Comparison of ENCODE assay signal across 6 mouse cellular contexts in genomic region chr13:108797620-108798019, GRCm38 (mm10).
DNase-seq lines count a peak whose midpoint lies in the region; ATAC-seq and TF ChIP-seq lines count a peak whose summit lies in the region.
"Not testable (repeated sequence)": the region's sequence is repeated elsewhere in the genome, so short reads cannot be mapped to it uniquely, and the experiment has no call there.

No protein-coding gene starts in this region.

- TF ChIP-seq CTCF in MEL (IDR thresholded peaks at IDR 0.05 in 2 of 3, conservative IDR thresholded peaks at IDR 0.05 in 1 of 3; ENCODE audit: control insufficient read depth in 1 of 3, insufficient read depth in 1 of 3, low read depth in 2 of 3, low read length in 3 of 3, poor library complexity in 1 of 3, severe bottlenecking in 1 of 3): peak in 1 of 3 experiments; percentile 42; a peak in 2 of 6 replicates
- peak; percentile 26; the same call in 1 of the 2 replicates for TF ChIP-seq CTCF in gastrocnemius, adult 2 months (IDR thresholded peaks at IDR 0.05)
- peak; percentile 14; the same call in 1 of the 2 replicates for TF ChIP-seq CTCF in hindbrain, postnatal 0 days (IDR thresholded peaks at IDR 0.05; ENCODE audit: low read depth)
- peak; percentile 33; the same call in 1 of the 2 replicates for TF ChIP-seq CTCF in kidney, postnatal 0 days (IDR thresholded peaks at IDR 0.05; ENCODE audit: low read depth)
- TF ChIP-seq CTCF in liver, embryonic 14.5 days (IDR thresholded peaks at IDR 0.05; ENCODE audit: low read depth): peak; percentile 20; the same call in 1 of the 2 replicates
- TF ChIP-seq CTCF in lung, postnatal 0 days (IDR thresholded peaks at IDR 0.05): peak; percentile 25; the same call in 1 of the 2 replicates

- WGBS in hindbrain, postnatal 0 days: 80% methylated on average over 3 of the region's 3 CpGs
- WGBS in kidney, postnatal 0 days: 82% methylated on average over 3 of the region's 3 CpGs
- 67% methylated on average over 3 of the region's 3 CpGs for WGBS in liver, embryonic 14.5 days (ENCODE audit: insufficient replicate concordance)
- WGBS in lung, postnatal 0 days: 83% methylated on average over 3 of the region's 3 CpGs

- not testable (repeated sequence) for TF ChIP-seq POLR2A in MEL (IDR thresholded peaks at IDR 0.05; ENCODE audit: control insufficient read depth in 1 of 2, insufficient read depth in 1 of 2, low read depth in 1 of 2, low read length in 2 of 2, poor library complexity in 1 of 2)

- DNase-seq in MEL (ENCODE audit: low read depth, low spot score); gastrocnemius, adult 2 months; hindbrain, postnatal 0 days (ENCODE audit: low spot score); kidney, postnatal 0 days (ENCODE audit: low spot score); liver, embryonic 14.5 days (ENCODE audit: low read depth in 3 of 3, low spot score in 3 of 3); lung, postnatal 0 days (ENCODE audit: low spot score): not testable (repeated sequence)

- TF ChIP-seq EP300 in MEL (IDR thresholded peaks at IDR 0.05; ENCODE audit: low read depth in 1 of 2, low read length in 2 of 2); liver, embryonic 14.5 days (IDR thresholded peaks at IDR 0.05; ENCODE audit: low read depth); lung, postnatal 0 days (IDR thresholded peaks at IDR 0.05): not testable (repeated sequence)

- not testable (repeated sequence) for H3K9me3 ChIP-seq in MEL (replicated peaks; ENCODE audit: insufficient read depth, low read length); hindbrain, postnatal 0 days (ENCODE audit: low read length); kidney, postnatal 0 days (replicated peaks; ENCODE audit: low read length); liver, embryonic 14.5 days (ENCODE audit: control insufficient read depth, low read length); lung, postnatal 0 days (ENCODE audit: low read length)

- not testable (repeated sequence) for H3K4me2 ChIP-seq in hindbrain, postnatal 0 days (ENCODE audit: low read depth, low read length); kidney, postnatal 0 days (ENCODE audit: low read length); liver, embryonic 14.5 days (ENCODE audit: low read depth); lung, postnatal 0 days (replicated peaks; ENCODE audit: low read depth, low read length)

- not testable (repeated sequence) for H3K9ac ChIP-seq in MEL (ENCODE audit: control insufficient read depth, low read depth, low read length, poor library complexity, severe bottlenecking); hindbrain, postnatal 0 days (replicated peaks; ENCODE audit: low read length); kidney, postnatal 0 days (ENCODE audit: low read depth, low read length); liver, embryonic 14.5 days (replicated peaks); lung, postnatal 0 days (replicated peaks; ENCODE audit: low read depth)

- intact Hi-C loops in gastrocnemius, adult 2 months (cut with DNase I): not testable (repeated sequence)

- not testable (repeated sequence) for ATAC-seq in hindbrain, postnatal 0 days; kidney, postnatal 0 days (replicated peaks; ENCODE audit: low FRiP score, low read depth); liver, embryonic 14.5 days (ENCODE audit: insufficient read depth); lung, postnatal 0 days

- H3K27ac ChIP-seq in MEL (ENCODE audit: control insufficient read depth, low read depth, low read length); gastrocnemius, adult 2 months; hindbrain, postnatal 0 days; kidney, postnatal 0 days; liver, embryonic 14.5 days; lung, postnatal 0 days (ENCODE audit: low read length): not testable (repeated sequence)

- not testable (repeated sequence) for H3K36me3 ChIP-seq in MEL (ENCODE audit: control insufficient read depth in 1 of 2, insufficient read depth in 2 of 2, low read length in 2 of 2); hindbrain, postnatal 0 days (ENCODE audit: insufficient read depth, low read length); kidney, postnatal 0 days (ENCODE audit: insufficient read depth, low read length); liver, embryonic 14.5 days (replicated peaks; ENCODE audit: control insufficient read depth, insufficient read depth, low read depth); lung, postnatal 0 days (ENCODE audit: insufficient read depth, low read length)

- H3K79me2 ChIP-seq in MEL (ENCODE audit: control insufficient read depth, insufficient read depth, low read length, poor library complexity): not testable (repeated sequence)

- not testable (repeated sequence) for H3K4me1 ChIP-seq in MEL (ENCODE audit: control insufficient read depth in 1 of 2, insufficient read depth in 2 of 2, low read length in 2 of 2); hindbrain, postnatal 0 days (ENCODE audit: insufficient read depth, low read length); kidney, postnatal 0 days (replicated peaks; ENCODE audit: insufficient read depth, low read length); liver, embryonic 14.5 days (replicated peaks; ENCODE audit: control insufficient read depth in 2 of 2, insufficient read depth in 2 of 2, low read length in 1 of 2); lung, postnatal 0 days (ENCODE audit: insufficient read depth, low read depth, low read length)

- TF ChIP-seq RAD21 in MEL (IDR thresholded peaks at IDR 0.05; ENCODE audit: low read depth, low read length): not testable (repeated sequence)

- H3K27me3 ChIP-seq in MEL (ENCODE audit: control insufficient read depth in 1 of 2, insufficient read depth in 2 of 2, low read length in 2 of 2); hindbrain, postnatal 0 days (ENCODE audit: insufficient read depth, low read length); kidney, postnatal 0 days (ENCODE audit: insufficient read depth, low read length); liver, embryonic 14.5 days (ENCODE audit: control insufficient read depth, insufficient read depth, low read length); lung, postnatal 0 days (replicated peaks; ENCODE audit: insufficient read depth, low read length): not testable (repeated sequence)

- H3K4me3 ChIP-seq in MEL (ENCODE audit: control insufficient read depth in 1 of 2, insufficient read depth in 1 of 2, low read depth in 2 of 2, low read length in 2 of 2); gastrocnemius, adult 2 months; hindbrain, postnatal 0 days (ENCODE audit: low read length); kidney, postnatal 0 days (replicated peaks; ENCODE audit: low read depth, low read length); liver, embryonic 14.5 days (ENCODE audit: insufficient read depth in 1 of 2, low read depth in 2 of 2, low read length in 2 of 2); lung, postnatal 0 days (ENCODE audit: low read depth, low read length): not testable (repeated sequence)

TF ChIP-seq in MEL, 35 proteins besides CTCF, POLR2A, EP300 and RAD21:
- TF ChIP-seq SMC3 (IDR thresholded peaks at IDR 0.05; ENCODE audit: low read depth, low read length): peak; percentile 13; the same call in 1 of the 2 replicates
TF ChIP-seq in MEL: peak in this region for 1; not testable (repeated sequence) for 34.
